Mouse (Mus musculus) embryonic stem cell, embryonic (primary cell): ENCODE data around the gene Slc29a1.

ENCODE experiments used
- CTCF ChIA-PET, 4 experiments: fragments of 300-600 bp in 2 of 4; fragments of 350-600 bp in 2 of 4; sonication (Branson Sonifier 250); formaldehyde crosslinking; loops; one replicate each; lab custom pipeline; 2022; ENCODE audit warnings: inconsistent platforms in 2 of 4; lab: Charles Lee
- POLR2A ChIA-PET, 4 experiments: fragments of 300-600 bp in 2 of 4; fragments of 350-600 bp in 2 of 4; sonication (Branson Sonifier 250); formaldehyde crosslinking; loops; one replicate each; lab custom pipeline; 2022; ENCODE audit warnings: antibody characterized with exemption in 4 of 4, inconsistent platforms in 1 of 4; lab: Charles Lee

Slc29a1 gene

GRCm38 (mm10) chr17:45575123-45575897 is 24.1 kb downstream of the Slc29a1 start:
- POLR2A ChIA-PET, result interaction anchor here (0.6 to 28.4 kb wide), 60 partner anchors 3 to 930 kb away, joined by 3 to 605 read pairs (median 8); partner anchors contain the start of genes Aars2 (in 3 of the 4), Mymx (in 3 of the 4), Nfkbie (in 3 of the 4) and Slc35b2 (in 3 of the 4)
- CTCF ChIA-PET, result interaction anchor here (0.6 to 4.0 kb wide), 16 partner anchors 7 to 1419 kb away, joined by 3 to 45 read pairs (median 4); partner anchors contain the start of genes Aars2 (in 1 of the 4), Slc35b2 (in 1 of the 4) and Spats1 (in 1 of the 4)

- CTCF ChIA-PET, result interaction anchor here (0.5 to 4.0 kb wide), 34 partner anchors 8 to 1418 kb away, joined by 3 to 45 read pairs (median 4); partner anchors contain the start of genes Aars2 (in 2 of the 4), Slc35b2 (in 2 of the 4), Slc29a1 (in 1 of the 4) and Spats1 (in 1 of the 4)
- POLR2A ChIA-PET, result interaction anchor here (0.5 to 28.4 kb wide), 108 partner anchors 4 to 1885 kb away, joined by 3 to 605 read pairs (median 5); partner anchors contain the start of genes Aars2 (in 4 of the 4), Mymx (in 4 of the 4), Slc35b2 (in 4 of the 4) and Cdc5l (in 3 of the 4)
These were observed 25.2 kb downstream of the Slc29a1 start for GRCm38 (mm10) chr17:45574129-45574761.

GRCm38 (mm10) chr17:45573780-45574123 is 25.7 kb downstream of the Slc29a1 start:
- POLR2A ChIA-PET, result interaction anchor here (0.5 to 28.4 kb wide), 110 partner anchors 4 to 1885 kb away, joined by 3 to 605 read pairs (median 6); partner anchors contain the start of genes Aars2 (in 4 of the 4), Mymx (in 4 of the 4), Slc35b2 (in 4 of the 4) and Cdc5l (in 3 of the 4)
- CTCF ChIA-PET, result interaction anchor here (0.5 to 4.0 kb wide), 22 partner anchors 9 to 98 kb away, joined by 3 to 45 read pairs (median 4); partner anchors contain the start of genes Slc35b2 (in 2 of the 4), Aars2 (in 1 of the 4), Slc29a1 (in 1 of the 4) and Spats1 (in 1 of the 4)

- ChIA-PET CTCF (interaction anchor here (0.6 to 4.0 kb wide), 18 partner anchors 8 to 110 kb away, joined by 3 to 45 read pairs (median 4); partner anchors contain the start of genes Nfkbie (in 1 of the 4) and Slc35b2 (in 1 of the 4)), POLR2A (interaction anchor here (0.6 to 28.4 kb wide), 145 partner anchors 5 to 1107 kb away, joined by 3 to 605 read pairs (median 5); partner anchors contain the start of genes Aars2 (in 4 of the 4), Mymx (in 4 of the 4), Slc35b2 (in 4 of the 4) and Nfkbie (in 3 of the 4))
These were observed 26.2 kb downstream of the Slc29a1 start, which contains the start of gene Hsp90ab1 for GRCm38 (mm10) chr17:45573087-45573779. TSS of gene Hsp90ab1 (minus strand) at chr17:45573271.

GRCm38 (mm10) chr17:45572103-45573086 is 27.0 kb downstream of the Slc29a1 start:
- CTCF ChIA-PET, result interaction anchor here in 3 of 4 experiments (0.5 to 4.0 kb wide), 16 partner anchors 9 to 109 kb away, joined by 3 to 45 read pairs (median 4); partner anchors contain the start of genes Aars2 (in 1 of the 3), Nfkbie (in 1 of the 3) and Slc35b2 (in 1 of the 3)
- POLR2A ChIA-PET, result interaction anchor here (0.6 to 28.4 kb wide), 151 partner anchors 6 to 1756 kb away, joined by 3 to 605 read pairs (median 5); partner anchors contain the start of genes Aars2 (in 4 of the 4), Mymx (in 4 of the 4), Nfkbie (in 3 of the 4) and Slc35b2 (in 3 of the 4)

GRCm38 (mm10) chr17:45569999-45570398 is 29.4 kb downstream of the Slc29a1 start:
- ChIA-PET CTCF (interaction anchor here in 2 of 4 experiments (0.7 to 2.0 kb wide), 4 partner anchors 10 to 107 kb away, joined by 3 to 6 read pairs (median 4); no protein-coding TSS in a partner anchor), POLR2A (interaction anchor here in 3 of 4 experiments (0.6 to 28.4 kb wide), 40 partner anchors 8 to 512 kb away, joined by 3 to 605 read pairs (median 6); partner anchors contain the start of genes Aars2 (in 2 of the 3), Nfkbie (in 2 of the 3), Spats1 (in 2 of the 3) and Tmem151b (in 2 of the 3))

GRCm38 (mm10) chr17:45568990-45569389 is 30.4 kb downstream of the Slc29a1 start:
- POLR2A ChIA-PET, result interaction anchor here (0.6 to 28.4 kb wide), 48 partner anchors 8 to 1254 kb away, joined by 3 to 605 read pairs (median 5); partner anchors contain the start of genes Nfkbie (in 3 of the 4), Aars2 (in 2 of the 4), Mymx (in 2 of the 4) and Slc29a1 (in 2 of the 4)
- CTCF ChIA-PET, result interaction anchor here in 3 of 4 experiments (0.7 to 2.0 kb wide), 5 partner anchors 10 to 87 kb away, joined by 3 to 6 read pairs (median 3); no protein-coding TSS in a partner anchor

GRCm38 (mm10) chr17:45567162-45567601 is 32.2 kb downstream of the Slc29a1 start:
- POLR2A ChIA-PET, result interaction anchor here (0.7 to 28.4 kb wide), 73 partner anchors 9 to 988 kb away, joined by 3 to 605 read pairs (median 5); partner anchors contain the start of genes Aars2 (in 3 of the 4), Cdc5l (in 3 of the 4), Nfkbie (in 3 of the 4) and Mymx (in 2 of the 4)

GRCm38 (mm10) chr17:45566360-45567161 is 32.8 kb downstream of the Slc29a1 start:
- CTCF ChIA-PET, result interaction anchor here (0.6 to 2.1 kb wide), 18 partner anchors 8 to 151 kb away, joined by 3 to 8 read pairs (median 3); partner anchors contain the start of gene Nfkbie (in 1 of the 4)
- POLR2A ChIA-PET, result interaction anchor here (0.6 to 28.4 kb wide), 96 partner anchors 7 to 989 kb away, joined by 3 to 605 read pairs (median 4); partner anchors contain the start of genes Nfkbie (in 4 of the 4), Aars2 (in 3 of the 4), Cdc5l (in 3 of the 4) and Capn11 (in 2 of the 4)

More at GRCm38 (mm10) chr17:45567162-45567601, 32.2 kb downstream of the Slc29a1 start:
- CTCF ChIA-PET, result interaction anchor here (0.5 to 2.1 kb wide), 14 partner anchors 9 to 699 kb away, joined by 3 to 8 read pairs (median 4); partner anchors contain the start of gene Nfkbie (in 1 of the 4)

GRCm38 (mm10) chr17:45566031-45566359 is 33.4 kb downstream of the Slc29a1 start:
- ChIA-PET POLR2A (interaction anchor here (0.5 to 28.4 kb wide), 83 partner anchors 7 to 989 kb away, joined by 3 to 605 read pairs (median 4); partner anchors contain the start of genes Nfkbie (in 4 of the 4), Aars2 (in 3 of the 4), Capn11 (in 2 of the 4) and Cdc5l (in 2 of the 4)), CTCF (interaction anchor here (0.8 to 2.1 kb wide), 12 partner anchors 13 to 151 kb away, joined by 3 to 8 read pairs (median 3); no protein-coding TSS in a partner anchor)

GRCm38 (mm10) chr17:45565103-45565502 is 34.3 kb downstream of the Slc29a1 start:
- ChIA-PET CTCF (interaction anchor here in 3 of 4 experiments (0.5 to 2.6 kb wide), 8 partner anchors 9 to 158 kb away, joined by 3 to 21 read pairs (median 5); partner anchors contain the start of genes Hsp90ab1 (in 1 of the 3) and Nfkbie (in 1 of the 3)), POLR2A (interaction anchor here (0.6 to 28.4 kb wide), 37 partner anchors 8 to 391 kb away, joined by 3 to 605 read pairs (median 9); partner anchors contain the start of genes Hsp90ab1 (in 3 of the 4), Aars2 (in 2 of the 4), Mymx (in 2 of the 4) and Nfkbie (in 2 of the 4))

GRCm38 (mm10) chr17:45564531-45565084 is 34.8 kb downstream of the Slc29a1 start:
- CTCF ChIA-PET, result interaction anchor here (0.5 to 3.5 kb wide), 21 partner anchors 9 to 158 kb away, joined by 3 to 21 read pairs (median 6); partner anchors contain the start of genes Nfkbie (in 2 of the 4), Spats1 (in 2 of the 4) and Hsp90ab1 (in 1 of the 4)

More at GRCm38 (mm10) chr17:45564531-45565084, 34.8 kb downstream of the Slc29a1 start:
- POLR2A ChIA-PET, result interaction anchor here (0.6 to 28.4 kb wide), 44 partner anchors 8 to 131 kb away, joined by 3 to 605 read pairs (median 5); partner anchors contain the start of genes Hsp90ab1 (in 4 of the 4), Aars2 (in 3 of the 4), Mymx (in 2 of the 4) and Nfkbie (in 2 of the 4)
